Comparison of ENCODE assay signal across 16 mouse cellular contexts in genomic region chr12:104808421-104809067, GRCm38 (mm10). TPM values are rescaled to one million over a fixed set of nuclear protein-coding genes. Genes with fewer than 3 reads are reported as not detected.
A peak's percentile ranks its signal among the peaks of the same experiment; 100 is the strongest.
DNase-seq lines count a peak whose midpoint lies in the region; ATAC-seq and TF ChIP-seq lines count a peak whose summit lies in the region.
"Had no signal": no experiment of that assay in that cellular context is flagged by ENCODE, and none has a peak within 500 bp of the region (broad histone marks: within the 10 kb centered on the region; RNA-seq: fewer than 3 reads in every experiment).

No protein-coding gene starts in this region.

- peak; percentile 43 for DNase-seq in gastrocnemius, adult 2 months
- no peak for DNase-seq in gastrocnemius, postnatal 25 days
- DNase-seq in kidney, adult 2 months = no peak
- peak; percentile 27 for DNase-seq in adrenal gland, postnatal 25 days
- DNase-seq in embryo, embryonic 9.5 days (ENCODE audit: extremely low spot score) = no peak
- no peak for DNase-seq in layer of hippocampus, adult 18-20 months (ENCODE audit: low spot score in 2 of 2)
- DNase-seq: B cell, adult 2 months; cerebellum, adult 11 months; forebrain, postnatal 0 days; kidney, postnatal 14 days; liver, postnatal 0 days had no signal

- 37% methylated on average over 17 of the region's 17 CpGs for WGBS in kidney, embryonic 14.5 days
- 61% methylated on average over 17 of the region's 17 CpGs for WGBS in kidney, adult 2 months
- WGBS in intestine, embryonic 15.5 days = 52% methylated on average over 17 of the region's 17 CpGs

- H3K4me3 ChIP-seq in gastrocnemius, adult 2 months = no peak overlapping the region
- no peak overlapping the region for H3K4me3 ChIP-seq in kidney, embryonic 14.5 days (ENCODE audit: low read length)
- H3K4me3 ChIP-seq in kidney, adult 2 months (ENCODE audit: insufficient read depth, low read depth, low read length) = no peak overlapping the region
- no peak overlapping the region for H3K4me3 ChIP-seq in intestine, embryonic 15.5 days (replicated peaks)
- H3K4me3 ChIP-seq: midbrain, embryonic 12.5 days; myocyte had no signal

- no peaks in the 10 kb centered on the region for H3K36me3 ChIP-seq in kidney, embryonic 14.5 days (ENCODE audit: control insufficient read depth, insufficient read depth, low read length)
- no peaks in the 10 kb centered on the region for H3K36me3 ChIP-seq in kidney, adult 2 months (ENCODE audit: control insufficient read depth, insufficient read depth, low read length)
- H3K36me3 ChIP-seq in intestine, embryonic 15.5 days = no peaks in the 10 kb centered on the region
- H3K36me3 ChIP-seq: midbrain, embryonic 12.5 days had no signal

- peak; percentile 38; the same call in 1 of the 2 replicates for ATAC-seq in kidney, embryonic 14.5 days (ENCODE audit: low FRiP score, low TSS enrichment)
- ATAC-seq in intestine, embryonic 15.5 days = peak; percentile 65
- ATAC-seq: forebrain, postnatal 0 days; liver, postnatal 0 days had no signal

- H3K4me1 ChIP-seq in kidney, embryonic 14.5 days (ENCODE audit: control insufficient read depth, insufficient read depth, low read length) = peaks cover 10% of the 10 kb centered on the region; the same call in 1 of the 2 replicates
- no peaks in the 10 kb centered on the region; the same call in 1 of the 2 replicates for H3K4me1 ChIP-seq in kidney, adult 2 months (ENCODE audit: control insufficient read depth, insufficient read depth, low read length)
- peaks cover 18% of the 10 kb centered on the region for H3K4me1 ChIP-seq in intestine, embryonic 15.5 days (replicated peaks)
- H3K4me1 ChIP-seq: midbrain, embryonic 12.5 days had no signal

- intact Hi-C loops in gastrocnemius, adult 2 months (cut with DNase I) = no loop called here

- no peak overlapping the region for H3K4me2 ChIP-seq in kidney, embryonic 14.5 days (replicated peaks; ENCODE audit: low read depth, low read length)
- no peak overlapping the region; the same call in 1 of the 2 replicates for H3K4me2 ChIP-seq in intestine, embryonic 15.5 days (replicated peaks)
- H3K4me2 ChIP-seq: hindbrain, embryonic 14.5 days; midbrain, embryonic 12.5 days had no signal

- H3K27me3 ChIP-seq in kidney, embryonic 14.5 days (ENCODE audit: control insufficient read depth, insufficient read depth, low read length) = no peaks in the 10 kb centered on the region
- no peaks in the 10 kb centered on the region for H3K27me3 ChIP-seq in kidney, adult 2 months (replicated peaks; ENCODE audit: control insufficient read depth, insufficient read depth, low read length)
- no peaks in the 10 kb centered on the region for H3K27me3 ChIP-seq in intestine, embryonic 15.5 days (replicated peaks)
- H3K27me3 ChIP-seq: midbrain, embryonic 12.5 days had no signal

- no peak overlapping the region for H3K9ac ChIP-seq in kidney, embryonic 14.5 days (ENCODE audit: low read depth, low read length)
- no peak overlapping the region for H3K9ac ChIP-seq in intestine, embryonic 15.5 days
- H3K9ac ChIP-seq: forebrain, postnatal 0 days; hindbrain, embryonic 14.5 days; liver, postnatal 0 days; midbrain, embryonic 12.5 days had no signal

- TF ChIP-seq POLR2A in kidney, adult 2 months (IDR thresholded peaks at IDR 0.05; ENCODE audit: low read depth, low read length) = no peak

- no peaks in the 10 kb centered on the region for H3K9me3 ChIP-seq in kidney, embryonic 14.5 days (ENCODE audit: control insufficient read depth, low read length)
- H3K9me3 ChIP-seq in intestine, embryonic 15.5 days = no peaks in the 10 kb centered on the region
- H3K9me3 ChIP-seq: midbrain, embryonic 12.5 days had no signal

- H3K27ac ChIP-seq in gastrocnemius, adult 2 months = no peak overlapping the region
- no peak overlapping the region for H3K27ac ChIP-seq in kidney, embryonic 14.5 days (ENCODE audit: low read depth, low read length)
- H3K27ac ChIP-seq in kidney, adult 2 months (ENCODE audit: insufficient read depth, low read depth, low read length) = no peak overlapping the region
- 0 out of 2 replicates have a peak overlapping the region, but pooled peaks have one; percentile 1 for H3K27ac ChIP-seq in intestine, embryonic 15.5 days
- H3K27ac ChIP-seq: hindbrain, embryonic 14.5 days; midbrain, embryonic 12.5 days had no signal

- TF ChIP-seq CTCF in gastrocnemius, adult 2 months (IDR thresholded peaks at IDR 0.05) = no peak
- no peak for TF ChIP-seq CTCF in kidney, adult 2 months (conservative IDR thresholded peaks at IDR 0.05; ENCODE audit: insufficient read depth, insufficient read length, low read depth, low read length)

RNA-seq across cellular contexts. Expression of gene Clmn, which starts 56.3 kb away (rescaled TPM):
- total RNA-seq in gastrocnemius, adult 2 months (2021) = 1 to 10 TPM; 2.6 to 3.2 TPM
- total RNA-seq in gastrocnemius, postnatal 25 days (2021) = 1 to 10 TPM; 2.6 to 4.2 TPM
- 3.3 and 5.3 TPM in 2 replicates for polyA plus RNA-seq in kidney, embryonic 14.5 days (2014; fragmentation: Nextera tagmentation; extraction: Ambion mirVana)
- polyA plus RNA-seq in kidney, adult 2 months (2012; rRNA removed) = 20.5 and 21.3 TPM in 2 replicates
- 8.5 and 12.4 TPM in 2 replicates for total RNA-seq in adrenal gland, postnatal 25 days (2021)
- 4.1 and 4.3 TPM in 2 replicates for polyA plus RNA-seq in intestine, embryonic 15.5 days (2015; fragmentation: Nextera tagmentation; extraction: Ambion mirVana)
- 100 to 1,000 TPM; 106 to 115 TPM for total RNA-seq in layer of hippocampus, adult 18-20 months (2021)

RNA-seq across cellular contexts. Expression of gene Dicer1, which starts 56.8 kb away (rescaled TPM):
- total RNA-seq in gastrocnemius, adult 2 months (2021) = 10 to 100 TPM; 35.0 to 38.0 TPM
- total RNA-seq in gastrocnemius, postnatal 25 days (2021) = 10 to 100 TPM; 27.8 to 31.2 TPM
- 23.6 and 27.5 TPM in 2 replicates for polyA plus RNA-seq in kidney, embryonic 14.5 days (2014; fragmentation: Nextera tagmentation; extraction: Ambion mirVana)
- 8.3 and 9.0 TPM in 2 replicates for polyA plus RNA-seq in kidney, adult 2 months (2012; rRNA removed)
- total RNA-seq in adrenal gland, postnatal 25 days (2021) = 54.9 and 59.4 TPM in 2 replicates
- 30.4 and 30.6 TPM in 2 replicates for polyA plus RNA-seq in intestine, embryonic 15.5 days (2015; fragmentation: Nextera tagmentation; extraction: Ambion mirVana)
- total RNA-seq in layer of hippocampus, adult 18-20 months (2021) = 10 to 100 TPM; 38.0 to 38.8 TPM

Comparison
In these comparisons a context has a peak if more than half of its experiments do, and no peak if none do; other contexts are left out.
1. DNase-seq: peak in gastrocnemius, adult 2 months (single experiment) and adrenal gland, postnatal 25 days (single experiment); none in gastrocnemius, postnatal 25 days (single experiment), kidney, adult 2 months (single experiment), embryo, embryonic 9.5 days (single experiment) and layer of hippocampus, adult 18-20 months (0 of 2).